Mouse (Mus musculus): ENCODE data around the gene Nefh.
A peak's percentile ranks its signal among the peaks of the same experiment; 100 is the strongest.

Nefh gene

GRCm38 (mm10) chr11:4972967-4973870 is 25.4 kb upstream of the Nefh start:
- DNase-seq (ENCODE audit: low read depth, low spot score) = peak; percentile 88
- H3K27me3 ChIP-seq (ENCODE audit: control insufficient read depth, insufficient read depth, low read length, poor library complexity, severe bottlenecking) = no peaks in the 10 kb centered on the region
- H3K36me3 ChIP-seq (ENCODE audit: control insufficient read depth, insufficient read depth, low read length, poor library complexity, severe bottlenecking) = no peaks in the 10 kb centered on the region

GRCm38 (mm10) chr11:4968376-4968775 is 20.5 kb upstream of the Nefh start:
- Histone ChIP-seq H3K36me3 (ENCODE audit: control insufficient read depth, insufficient read depth, low read length, poor library complexity, severe bottlenecking) (no peaks in the 10 kb centered on the region), H3K27me3 (ENCODE audit: control insufficient read depth, insufficient read depth, low read length, poor library complexity, severe bottlenecking) (0 out of 2 replicates have a peak, but pooled peaks cover 1% of the 10 kb centered on the region)

GRCm38 (mm10) chr11:4967549-4967948 is 19.7 kb upstream of the Nefh start:
- DNase-seq (ENCODE audit: low read depth, low spot score) = no peak
- Histone ChIP-seq H3K27me3 (ENCODE audit: control insufficient read depth, insufficient read depth, low read length, poor library complexity, severe bottlenecking) (0 out of 2 replicates have a peak, but pooled peaks cover 1% of the 10 kb centered on the region), H3K36me3 (ENCODE audit: control insufficient read depth, insufficient read depth, low read length, poor library complexity, severe bottlenecking) (no peaks in the 10 kb centered on the region)

More at GRCm38 (mm10) chr11:4968376-4968775, 20.5 kb upstream of the Nefh start:
- no peak for DNase-seq (ENCODE audit: low read depth, low spot score)

- no peak for DNase-seq (ENCODE audit: low read depth, low spot score)
- no peaks in the 10 kb centered on the region for H3K36me3 ChIP-seq (ENCODE audit: control insufficient read depth, insufficient read depth, low read length, poor library complexity, severe bottlenecking)
Measured at GRCm38 (mm10) chr11:4966888-4967287, 19.0 kb upstream of the Nefh start.

GRCm38 (mm10) chr11:4966325-4966724 is 18.5 kb upstream of the Nefh start:
- Histone ChIP-seq H3K27me3 (ENCODE audit: control insufficient read depth, insufficient read depth, low read length, poor library complexity, severe bottlenecking) (0 out of 2 replicates have a peak, but pooled peaks cover 1% of the 10 kb centered on the region), H3K36me3 (ENCODE audit: control insufficient read depth, insufficient read depth, low read length, poor library complexity, severe bottlenecking) (no peaks in the 10 kb centered on the region)
- DNase-seq (ENCODE audit: low read depth, low spot score) = no peak

More at GRCm38 (mm10) chr11:4966888-4967287, 19.0 kb upstream of the Nefh start:
- 0 out of 2 replicates have a peak, but pooled peaks cover 1% of the 10 kb centered on the region for H3K27me3 ChIP-seq (ENCODE audit: control insufficient read depth, insufficient read depth, low read length, poor library complexity, severe bottlenecking)

GRCm38 (mm10) chr11:4963099-4963808 is 15.4 kb upstream of the Nefh start:
- no peak for DNase-seq (ENCODE audit: low read depth, low spot score)
- 0 out of 2 replicates have a peak, but pooled peaks cover 1% of the 10 kb centered on the region for H3K27me3 ChIP-seq (ENCODE audit: control insufficient read depth, insufficient read depth, low read length, poor library complexity, severe bottlenecking)
- no peaks in the 10 kb centered on the region for H3K36me3 ChIP-seq (ENCODE audit: control insufficient read depth, insufficient read depth, low read length, poor library complexity, severe bottlenecking)

- no peaks in the 10 kb centered on the region for H3K36me3 ChIP-seq (ENCODE audit: control insufficient read depth, insufficient read depth, low read length, poor library complexity, severe bottlenecking)
- H3K27me3 ChIP-seq (ENCODE audit: control insufficient read depth, insufficient read depth, low read length, poor library complexity, severe bottlenecking) = no peaks in the 10 kb centered on the region
- DNase-seq (ENCODE audit: low read depth, low spot score) = no peak
Measured at GRCm38 (mm10) chr11:4953918-4954317, 6.1 kb upstream of the Nefh start.

GRCm38 (mm10) chr11:4953401-4953800 is 5.5 kb upstream of the Nefh start:
- H3K27me3 ChIP-seq (ENCODE audit: control insufficient read depth, insufficient read depth, low read length, poor library complexity, severe bottlenecking) = no peaks in the 10 kb centered on the region
- DNase-seq (ENCODE audit: low read depth, low spot score) = no peak
- no peaks in the 10 kb centered on the region for H3K36me3 ChIP-seq (ENCODE audit: control insufficient read depth, insufficient read depth, low read length, poor library complexity, severe bottlenecking)

- no peaks in the 10 kb centered on the region; the same call in 1 of the 2 replicates for H3K27me3 ChIP-seq (ENCODE audit: control insufficient read depth, insufficient read depth, low read length, poor library complexity, severe bottlenecking)
- DNase-seq (ENCODE audit: low read depth, low spot score) = no peak
Measured at GRCm38 (mm10) chr11:4949256-4950044, 1.6 kb upstream of the Nefh start.

GRCm38 (mm10) chr11:4948792-4949191 is 928 bp upstream of the Nefh start:
- Histone ChIP-seq H3K27me3 (ENCODE audit: control insufficient read depth, insufficient read depth, low read length, poor library complexity, severe bottlenecking) (no peaks in the 10 kb centered on the region; the same call in 1 of the 2 replicates), H3K36me3 (ENCODE audit: control insufficient read depth, insufficient read depth, low read length, poor library complexity, severe bottlenecking) (no peaks in the 10 kb centered on the region)
- DNase-seq (ENCODE audit: low read depth, low spot score) = no peak

More at GRCm38 (mm10) chr11:4949256-4950044, 1.6 kb upstream of the Nefh start:
- H3K36me3 ChIP-seq (ENCODE audit: control insufficient read depth, insufficient read depth, low read length, poor library complexity, severe bottlenecking) = no peaks in the 10 kb centered on the region

- no peaks in the 10 kb centered on the region for H3K36me3 ChIP-seq (ENCODE audit: control insufficient read depth, insufficient read depth, low read length, poor library complexity, severe bottlenecking)
- H3K27me3 ChIP-seq (ENCODE audit: control insufficient read depth, insufficient read depth, low read length, poor library complexity, severe bottlenecking) = no peaks in the 10 kb centered on the region; the same call in 1 of the 2 replicates
- DNase-seq (ENCODE audit: low read depth, low spot score) = peak; percentile 81
Measured at GRCm38 (mm10) chr11:4946947-4947812, 684 bp downstream of the Nefh start.

- DNase-seq (ENCODE audit: low read depth, low spot score) = no peak
- H3K27me3 ChIP-seq (ENCODE audit: control insufficient read depth, insufficient read depth, low read length, poor library complexity, severe bottlenecking) = no peaks in the 10 kb centered on the region; the same call in 1 of the 2 replicates
- H3K36me3 ChIP-seq (ENCODE audit: control insufficient read depth, insufficient read depth, low read length, poor library complexity, severe bottlenecking) = no peaks in the 10 kb centered on the region
Measured at GRCm38 (mm10) chr11:4946530-4946929, 1.3 kb downstream of the Nefh start.

GRCm38 (mm10) chr11:4936243-4936642 is 11.6 kb downstream of the Nefh start:
- H3K36me3 ChIP-seq (ENCODE audit: control insufficient read depth, insufficient read depth, low read length, poor library complexity, severe bottlenecking) = no peaks in the 10 kb centered on the region
- no peak for DNase-seq (ENCODE audit: low read depth, low spot score)
- no peaks in the 10 kb centered on the region for H3K27me3 ChIP-seq (ENCODE audit: control insufficient read depth, insufficient read depth, low read length, poor library complexity, severe bottlenecking)

Measured in splenic B cell, adult 2 months (primary cell).